Mouse (Mus musculus): ENCODE data around the gene Plxnc1.

- TF ChIP-seq POLR2A (IDR thresholded peaks at IDR 0.05; ENCODE audit: insufficient read depth, low read length) (no peak), CTCF (IDR thresholded peaks at IDR 0.05; ENCODE audit: low read depth, low read length) (no peak), EP300 (IDR thresholded peaks at IDR 0.05; ENCODE audit: insufficient read depth, low read depth, low read length) (no peak)
Measured at GRCm38 (mm10) chr10:94974345-94975098, 29.9 kb upstream of the Plxnc1 start.
